ENCODE assay signal across 8 mouse cellular contexts in genomic region chr17:69969816-69970750, GRCm38 (mm10). TPM values are rescaled to one million over a fixed set of nuclear protein-coding genes. Genes with fewer than 3 reads are reported as not detected.
A peak's percentile ranks its signal among the peaks of the same experiment; 100 is the strongest.
DNase-seq lines count a peak whose midpoint lies in the region; ATAC-seq and TF ChIP-seq lines count a peak whose summit lies in the region.

No protein-coding gene starts in this region.

- H3K9ac ChIP-seq in hindbrain, embryonic 11.5 days (ENCODE audit: low read depth, low read length), result peak overlapping the region; percentile 35; the same call in 1 of the 2 replicates
- peak overlapping the region; percentile 62; the same call in 1 of the 2 replicates for H3K9ac ChIP-seq in limb, embryonic 13.5 days

- peaks cover 13% of the 10 kb centered on the region for H3K4me1 ChIP-seq in E14TG2a.4 (replicated peaks; ENCODE audit: low read depth, low read length)
- no peaks in the 10 kb centered on the region; the same call in 1 of the 2 replicates for H3K4me1 ChIP-seq in hindbrain, embryonic 11.5 days (replicated peaks; ENCODE audit: control insufficient read depth, insufficient read depth, low read length)
- peaks cover 15% of the 10 kb centered on the region for H3K4me1 ChIP-seq in limb, embryonic 13.5 days

- H3K4me3 ChIP-seq in E14TG2a.4 (replicated peaks; ENCODE audit: low read length), result peak overlapping the region; percentile 82
- H3K4me3 ChIP-seq in hindbrain, embryonic 11.5 days (ENCODE audit: low read depth, low read length), result peak overlapping the region; percentile 48
- H3K4me3 ChIP-seq in limb, embryonic 13.5 days, result peak overlapping the region; percentile 61

- peak overlapping the region; percentile 95 for H3K4me2 ChIP-seq in hindbrain, embryonic 11.5 days (replicated peaks; ENCODE audit: low read depth, low read length)
- peak overlapping the region; percentile 99 for H3K4me2 ChIP-seq in limb, embryonic 13.5 days (replicated peaks)

- DNase-seq in 3134 (ENCODE audit: extremely low read depth, insufficient read length, low spot score), result peak; percentile 7
- DNase-seq in cerebellum, postnatal 14 days, result peak; percentile 66 to 68
- peak; percentile 59 for DNase-seq in hindbrain, embryonic 11.5 days (ENCODE audit: low spot score)
- DNase-seq in right cerebral cortex, adult 18-20 months, result peak; percentile 30
- no peak for DNase-seq in thymus, adult 18-20 months
- no peak for DNase-seq in MN1 (ENCODE audit: low spot score)

- no peaks in the 10 kb centered on the region for H3K9me3 ChIP-seq in E14TG2a.4 (ENCODE audit: low read length)
- no peaks in the 10 kb centered on the region for H3K9me3 ChIP-seq in hindbrain, embryonic 11.5 days (ENCODE audit: control insufficient read depth, low read length)
- H3K9me3 ChIP-seq in limb, embryonic 13.5 days, result no peaks in the 10 kb centered on the region

- peak; percentile 62 for ATAC-seq in hindbrain, embryonic 11.5 days (ENCODE audit: low FRiP score)
- peak; percentile 29 for ATAC-seq in limb, embryonic 13.5 days (ENCODE audit: low FRiP score, low read depth)

- WGBS in hindbrain, embryonic 11.5 days, result 1% methylated on average over 43 of the region's 43 CpGs
- WGBS in limb, embryonic 13.5 days, result 4% methylated on average over 43 of the region's 43 CpGs

- no peak overlapping the region for H3K27ac ChIP-seq in hindbrain, embryonic 11.5 days (ENCODE audit: low read depth, low read length)
- no peak overlapping the region for H3K27ac ChIP-seq in limb, embryonic 13.5 days

- H3K36me3 ChIP-seq in E14TG2a.4 (ENCODE audit: insufficient read depth, low read length), result no peaks in the 10 kb centered on the region
- no peaks in the 10 kb centered on the region for H3K36me3 ChIP-seq in hindbrain, embryonic 11.5 days (ENCODE audit: control insufficient read depth, insufficient read depth, low read length)
- H3K36me3 ChIP-seq in limb, embryonic 13.5 days, result no peaks in the 10 kb centered on the region

- no peak for TF ChIP-seq CTCF in E14TG2a.4 (conservative IDR thresholded peaks at IDR 0.05; ENCODE audit: low read length)

- H3K27me3 ChIP-seq in E14TG2a.4 (ENCODE audit: insufficient read depth, low read length), result peaks cover 56% of the 10 kb centered on the region
- H3K27me3 ChIP-seq in hindbrain, embryonic 11.5 days (ENCODE audit: control insufficient read depth, insufficient read depth, low read length), result no peaks in the 10 kb centered on the region
- peaks cover 69% of the 10 kb centered on the region for H3K27me3 ChIP-seq in limb, embryonic 13.5 days

RNA-seq across cellular contexts. Expression of gene Dlgap1, which starts 1.2 kb away (rescaled TPM):
- polyA plus RNA-seq in hindbrain, embryonic 11.5 days (2014; fragmentation: Nextera tagmentation; extraction: Ambion mirVana), result 3.7 and 4.4 TPM in 2 replicates
- polyA plus RNA-seq in limb, embryonic 13.5 days (2015; fragmentation: Nextera tagmentation; extraction: Ambion mirVana), result 8.7 and 9.2 TPM in 2 replicates

Comparison
In these comparisons a context has a peak if more than half of its experiments do, and no peak if none do; other contexts are left out.
1. DNase-seq: peak in 3134 (single experiment), cerebellum, postnatal 14 days (2 of 2), hindbrain, embryonic 11.5 days (single experiment) and right cerebral cortex, adult 18-20 months (single experiment); none in thymus, adult 18-20 months (0 of 2) and MN1 (single experiment).
2. Peak in every context shown above with its lines, with median percentiles within 50 percentile points of each other: H3K4me3 ChIP-seq.